Mouse (Mus musculus) cerebellum, adult 2 months (tissue): Measurements from ENCODE around the gene Pop7.

Experiments
- CTCF ChIP-seq: fragments of 200-500 bp; IDR thresholded peaks from 2 replicates; pipeline ENCODE4 v1.5.1; 2011; ENCODE audit warnings: low read depth, mild to moderate bottlenecking, control low read depth, low read length, moderate library complexity, borderline replicate concordance; ENCODE audit not compliant: insufficient read depth
- POLR2A ChIP-seq: fragments of 200-500 bp; IDR thresholded peaks from 2 replicates; pipeline ENCODE4 v1.6.1; 2011; ENCODE audit warnings: low read length, control low read depth, borderline replicate concordance; ENCODE audit not compliant: insufficient read depth

GRCm38 (mm10) chr5:137531414-137532130 is 29.3 kb upstream of the Pop7 start:
- no peak for TF ChIP-seq CTCF
- no peak for TF ChIP-seq POLR2A
